Mouse (Mus musculus) E14TG2a.4 (cell line): ENCODE results near the gene Lrrc8d.

ENCODE experiments used
- H3K27me3 ChIP-seq: 2 replicates; pipeline ENCODE4 v1.6.1; 2014; ENCODE audit warnings: low read length, control low read depth; ENCODE audit not compliant: insufficient read depth
- H3K36me3 ChIP-seq: 2 replicates; pipeline ENCODE4 v1.6.1; 2014; ENCODE audit warnings: low read length, control low read depth; ENCODE audit not compliant: insufficient read depth
- H3K4me1 ChIP-seq: replicated peaks from 2 replicates; pipeline ENCODE4 v1.6.1; 2014; ENCODE audit warnings: low read depth, low read length, control low read depth
- H3K4me3 ChIP-seq: replicated peaks from 2 replicates; pipeline ENCODE4 v1.5.1; 2014; ENCODE audit warnings: mild to moderate bottlenecking, low read length
- H3K9me3 ChIP-seq: 2 replicates; pipeline ENCODE4 v1.6.1; 2014; ENCODE audit warnings: low read length, control low read depth
- CTCF ChIP-seq: conservative IDR thresholded peaks from 2 replicates; pipeline ENCODE4 v1.5.1; 2014; ENCODE audit warnings: low read length
- NANOG ChIP-seq: IDR thresholded peaks from 2 replicates; pipeline ENCODE4 v1.6.1; 2014; ENCODE audit warnings: borderline replicate concordance, low read length, mixed read lengths
- POU5F1 ChIP-seq: IDR thresholded peaks from 2 replicates; pipeline ENCODE4 v1.6.1; 2014; ENCODE audit warnings: low read length, borderline replicate concordance

Gene Lrrc8d

DNA sequence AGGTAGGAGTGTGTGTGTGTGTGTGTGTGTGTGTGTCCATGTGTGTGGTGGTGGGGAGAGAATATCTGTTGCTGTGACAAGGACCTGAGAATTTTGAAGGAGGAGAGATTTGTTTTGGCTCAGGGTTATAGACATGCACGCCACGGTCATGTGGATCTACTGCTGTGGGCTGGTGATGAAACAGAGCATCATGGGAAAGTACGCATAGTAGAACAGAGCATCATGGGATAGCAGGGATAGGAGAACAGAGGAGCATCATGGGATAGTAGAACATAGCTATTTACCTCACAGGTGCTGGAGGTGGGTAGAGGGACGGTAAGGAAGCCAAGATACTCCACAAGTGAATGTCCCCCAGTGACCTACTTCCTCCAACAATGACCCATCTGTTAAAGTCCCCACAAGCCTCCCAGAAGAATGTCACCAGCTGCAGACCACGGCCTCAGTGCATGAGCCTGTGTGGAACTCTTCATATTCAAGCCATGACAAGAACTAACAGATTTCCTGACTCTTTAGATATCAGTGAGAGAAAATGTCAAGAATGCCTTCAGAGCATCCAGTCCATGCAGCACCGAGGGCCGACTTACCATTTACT, 5.3 kb upstream of the Lrrc8d start:
- peaks cover 16% of the 10 kb centered on the region for H3K36me3 ChIP-seq
- peaks cover 58% of the 10 kb centered on the region for H3K4me1 ChIP-seq
- no peak overlapping the region for H3K4me3 ChIP-seq
- H3K9me3 ChIP-seq, result no peaks in the 10 kb centered on the region
- no peaks in the 10 kb centered on the region for H3K27me3 ChIP-seq
- TF ChIP-seq CTCF (no peak), POU5F1 (no peak), NANOG (no peak)

DNA sequence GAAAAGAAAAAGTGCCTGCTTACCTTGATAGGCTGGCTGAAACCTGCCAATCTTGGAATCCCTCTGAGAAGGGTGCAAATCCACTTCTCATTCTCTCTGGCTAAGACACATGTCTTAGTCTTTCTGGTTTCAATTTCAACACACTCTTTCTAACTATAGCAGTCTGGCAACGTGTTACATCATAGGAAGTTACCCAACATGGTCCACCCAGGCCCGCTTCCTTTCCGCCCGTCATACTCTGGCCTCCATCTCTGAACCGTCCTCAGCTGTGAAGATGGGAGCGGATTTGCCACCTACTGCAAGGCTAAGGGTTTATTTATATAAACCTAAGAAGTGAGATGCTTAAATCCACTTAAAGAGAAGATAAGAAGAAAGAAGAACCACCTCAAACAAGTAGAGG, 3.7 kb upstream of the Lrrc8d start:
- TF ChIP-seq NANOG, result no peak
- TF ChIP-seq POU5F1, result no peak
- no peak for TF ChIP-seq CTCF
- Histone ChIP-seq H3K27me3 (no peaks in the 10 kb centered on the region), H3K9me3 (no peaks in the 10 kb centered on the region), H3K4me1 (peaks cover 45% of the 10 kb centered on the region), H3K36me3 (peaks cover 16% of the 10 kb centered on the region), H3K4me3 (no peak overlapping the region)

- no peak for TF ChIP-seq POU5F1
These were observed 1.9 kb upstream of the Lrrc8d start for GRCm38 (mm10) chr5:105697886-105698285.

DNA sequence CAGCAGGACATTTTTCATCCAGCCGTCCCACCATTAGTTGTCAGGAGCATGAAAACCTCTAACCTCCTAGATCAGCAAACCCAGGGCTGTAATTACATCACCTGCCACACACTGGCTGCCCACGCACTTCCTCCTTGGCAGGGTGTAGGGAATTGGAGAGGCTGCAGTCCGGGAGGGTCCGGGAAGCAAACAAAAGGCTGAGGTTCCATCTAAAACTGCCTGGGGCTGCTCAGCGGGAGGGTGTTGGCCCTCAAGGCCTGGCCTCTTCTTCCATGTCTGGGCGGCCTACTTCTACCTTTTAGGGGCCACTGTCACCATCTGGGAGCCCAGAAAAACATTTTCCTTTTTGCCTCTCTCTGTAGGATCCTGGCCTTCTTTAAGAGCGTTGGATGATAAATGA, 1.1 kb upstream of the Lrrc8d start:
- Histone ChIP-seq H3K4me1 (peaks cover 62% of the 10 kb centered on the region), H3K4me3 (peak overlapping the region; percentile 89), H3K36me3 (peaks cover 28% of the 10 kb centered on the region), H3K27me3 (no peaks in the 10 kb centered on the region), H3K9me3 (peaks cover 11% of the 10 kb centered on the region; the same call in 1 of the 2 replicates)
- TF ChIP-seq NANOG, result no peak
- TF ChIP-seq POU5F1, result no peak
- TF ChIP-seq CTCF, result no peak

More at GRCm38 (mm10) chr5:105697886-105698285, 1.9 kb upstream of the Lrrc8d start:
- H3K4me3 ChIP-seq, result no peak overlapping the region; the same call in 1 of the 2 replicates
- peaks cover 21% of the 10 kb centered on the region for H3K36me3 ChIP-seq
- H3K9me3 ChIP-seq, result 0 out of 2 replicates have a peak, but pooled peaks cover 3% of the 10 kb centered on the region
- H3K27me3 ChIP-seq, result no peaks in the 10 kb centered on the region
- H3K4me1 ChIP-seq, result peaks cover 54% of the 10 kb centered on the region

DNA sequence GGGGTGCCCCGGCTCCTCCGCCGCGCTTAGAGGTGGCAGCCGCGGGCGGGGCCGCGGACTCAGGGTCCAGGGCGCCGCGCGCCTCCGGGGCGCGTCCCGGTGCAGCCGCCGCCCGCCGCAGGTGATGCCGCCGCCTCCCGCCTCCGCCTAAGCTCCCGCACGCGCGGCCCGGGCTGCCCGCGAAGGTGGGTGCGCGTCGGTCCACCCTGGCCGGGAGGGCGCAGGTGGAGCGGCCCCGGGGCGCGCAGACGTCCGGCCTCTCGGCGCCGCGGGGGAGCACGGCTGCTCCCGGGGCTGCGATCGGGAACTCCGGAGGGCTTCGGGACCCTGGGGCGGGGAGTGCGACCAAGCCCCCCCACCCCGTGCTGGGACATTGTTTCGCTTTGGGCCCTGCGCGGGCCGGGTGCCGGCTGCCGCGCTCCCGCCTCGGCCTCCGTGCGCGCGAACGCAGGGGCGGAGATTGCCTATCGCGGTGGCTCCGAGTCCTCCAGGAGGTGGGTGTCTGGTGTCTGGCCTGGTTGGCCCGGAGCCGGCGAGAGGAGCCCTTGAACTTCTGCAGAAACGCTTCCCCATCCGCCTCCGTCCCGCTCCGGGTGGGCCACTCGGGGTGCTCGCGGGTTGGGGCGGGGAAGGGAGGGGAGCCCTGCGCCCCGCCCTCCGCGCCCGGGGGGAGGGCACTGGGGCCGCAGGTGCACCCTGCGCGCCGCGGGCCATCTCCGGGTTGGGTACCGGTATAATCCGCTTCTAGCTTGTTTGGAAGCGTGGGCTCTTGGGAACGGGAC, 492 bp downstream of the Lrrc8d start:
- no peak for TF ChIP-seq POU5F1
- no peak for TF ChIP-seq CTCF
- no peak for TF ChIP-seq NANOG
- peaks cover 24% of the 10 kb centered on the region for H3K9me3 ChIP-seq
- H3K36me3 ChIP-seq, result peaks cover 33% of the 10 kb centered on the region
- H3K4me3 ChIP-seq, result peak overlapping the region; percentile 89
- H3K27me3 ChIP-seq, result no peaks in the 10 kb centered on the region
- peaks cover 72% of the 10 kb centered on the region for H3K4me1 ChIP-seq

DNA sequence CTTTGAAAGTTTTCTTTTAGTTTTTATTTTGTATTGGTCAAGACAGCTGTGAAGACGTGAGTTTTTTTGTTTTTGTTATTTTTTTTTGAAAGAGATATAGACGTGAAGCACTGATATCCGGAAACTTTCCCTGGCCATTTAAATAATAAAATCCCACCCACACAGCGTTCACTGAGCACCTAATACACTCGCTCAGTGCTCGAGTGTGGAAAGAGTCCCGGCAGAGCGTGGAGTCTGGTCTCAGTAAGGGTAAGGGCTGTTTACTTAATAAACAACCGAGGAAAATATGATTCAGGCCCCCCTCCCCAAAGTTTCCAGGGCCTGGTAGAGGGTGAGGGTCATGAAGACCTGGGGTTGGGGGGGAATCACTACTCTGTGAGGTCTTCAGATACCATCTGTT, 1.6 kb downstream of the Lrrc8d start:
- H3K36me3 ChIP-seq, result peaks cover 41% of the 10 kb centered on the region
- H3K27me3 ChIP-seq, result no peaks in the 10 kb centered on the region
- peaks cover 77% of the 10 kb centered on the region for H3K4me1 ChIP-seq
- peak overlapping the region; percentile 89 for H3K4me3 ChIP-seq
- peaks cover 30% of the 10 kb centered on the region for H3K9me3 ChIP-seq
- TF ChIP-seq NANOG (no peak), POU5F1 (no peak), CTCF (no peak)

DNA sequence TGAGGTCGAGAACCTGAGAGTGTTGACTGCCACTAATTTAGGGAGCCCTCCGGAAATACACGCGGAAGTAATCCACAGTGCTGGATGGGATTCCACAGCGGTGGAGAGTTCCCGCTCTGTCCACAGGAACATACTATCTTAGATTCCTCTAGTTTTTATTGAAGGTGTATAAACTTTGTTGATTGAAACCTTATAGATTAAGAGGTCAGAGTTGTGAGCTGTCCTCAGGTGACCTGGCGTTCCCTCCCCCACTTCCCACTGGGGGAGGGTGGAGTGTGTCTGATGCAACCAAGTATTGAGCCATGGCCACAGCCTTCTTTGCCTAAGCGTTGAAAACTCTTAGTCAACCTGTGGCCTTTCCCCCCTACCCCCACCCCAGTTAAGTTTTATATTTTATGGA, 2.1 kb downstream of the Lrrc8d start:
- peaks cover 78% of the 10 kb centered on the region for H3K4me1 ChIP-seq
- no peaks in the 10 kb centered on the region for H3K27me3 ChIP-seq
- H3K36me3 ChIP-seq, result peaks cover 46% of the 10 kb centered on the region
- peaks cover 35% of the 10 kb centered on the region for H3K9me3 ChIP-seq
- no peak for TF ChIP-seq POU5F1
- no peak for TF ChIP-seq NANOG
- TF ChIP-seq CTCF, result no peak
- H3K4me3 ChIP-seq, result peak overlapping the region; percentile 89

- peaks cover 50% of the 10 kb centered on the region for H3K36me3 ChIP-seq
- H3K9me3 ChIP-seq, result peaks cover 42% of the 10 kb centered on the region
- TF ChIP-seq NANOG, result no peak
- TF ChIP-seq POU5F1, result no peak
- H3K4me1 ChIP-seq, result peaks cover 79% of the 10 kb centered on the region
- no peaks in the 10 kb centered on the region for H3K27me3 ChIP-seq
- peak overlapping the region; percentile 27 for H3K4me3 ChIP-seq
These were observed 3.0 kb downstream of the Lrrc8d start for GRCm38 (mm10) chr5:105702580-105703285.
